Mouse (Mus musculus) hindbrain, embryonic 14.5 days (tissue): ENCODE measurements around the gene Mgst3. TPM values are rescaled to one million over a fixed set of nuclear protein-coding genes. Genes with fewer than 3 reads are reported as not detected.

Experiments
- ATAC-seq: fragments of 200-750 bp; cut with Nextera tagmentation; 2 replicates; pipeline ENCODE4 v1.8.0; 2017; ENCODE audit warnings: moderate number of reproducible peaks, mild to moderate bottlenecking, moderate TSS enrichment, moderate library complexity; ENCODE audit not compliant: low FRiP score
- DNase-seq: peaks from one replicate; pipeline ENCODE4 v3.0.0-alpha.2; 2015; ENCODE audit warnings: low spot score
- H3K27ac ChIP-seq: fragments of 300-500 bp; sonication (generic); 2 replicates; pipeline ENCODE4 v1.5.1; 2014; ENCODE audit warnings: mild to moderate bottlenecking, moderate library complexity
- H3K27me3 ChIP-seq: fragments of 300-500 bp; sonication (generic); 2 replicates; pipeline ENCODE4 v1.6.1; 2014; ENCODE audit warnings: mild to moderate bottlenecking, low read length, mixed read lengths; ENCODE audit not compliant: control insufficient read depth, insufficient read depth
- H3K36me3 ChIP-seq: fragments of 300-500 bp; sonication (generic); replicated peaks from 2 replicates; pipeline ENCODE4 v1.6.1; 2014; ENCODE audit not compliant: control insufficient read depth, insufficient read depth
- H3K4me1 ChIP-seq: fragments of 300-500 bp; sonication (generic); replicated peaks from 2 replicates; pipeline ENCODE4 v1.6.1; 2014; ENCODE audit warnings: antibody characterized with exemption, low read length, mixed read lengths; ENCODE audit not compliant: control insufficient read depth, insufficient read depth
- H3K4me2 ChIP-seq: fragments of 300-500 bp; sonication (generic); replicated peaks from 2 replicates; pipeline ENCODE4 v1.6.1; 2014; ENCODE audit warnings: mild to moderate bottlenecking, moderate library complexity
- H3K4me3 ChIP-seq: fragments of 300-500 bp; sonication (generic); replicated peaks from 2 replicates; pipeline ENCODE4 v1.5.1; 2014; ENCODE audit warnings: mild to moderate bottlenecking, low read length
- H3K9ac ChIP-seq: fragments of 300-500 bp; sonication (generic); 2 replicates; pipeline ENCODE4 v1.6.1; 2014
- H3K9me3 ChIP-seq: fragments of 300-500 bp; sonication (generic); 2 replicates; pipeline ENCODE4 v1.6.1; 2016; ENCODE audit warnings: low read length; ENCODE audit not compliant: control insufficient read depth
- WGBS: fragments of 180-500 bp; shearing (Covaris S2); extraction: QIAGEN DNeasy Blood & Tissue Kit; methylation state at CpG from one replicate; pipeline ENCODE4 v1.1.7; 2014; 5-methylcytosine and 5-hydroxymethylcytosine counted together
- microRNA-seq: library from miRNA; unstranded; fragments of <30 nt; microRNA quantifications from one replicate; pipeline ENCODE4, GENCODE M21; 2016
- polyA plus RNA-seq: library from polyadenylated mRNA; unstranded; fragments of >200 nt; fragmentation: Nextera tagmentation; extraction: Ambion mirVana; gene quantifications from 2 replicates; pipeline ENCODE4 v1.2.1, GENCODE M21; 2014

Mgst3 gene
- polyA plus RNA-seq, 1 experiment from 2014 or later: 189 TPM

GRCm38 (mm10) chr1:167339177-167339781 is 54.4 kb downstream of the Mgst3 start:
- no peak overlapping the region for H3K27ac ChIP-seq
- ATAC-seq (peak; percentile 32; the same call in 1 of the 2 replicates), DNase-seq (peak; percentile 30)
- H3K36me3 ChIP-seq: no peaks in the 10 kb centered on the region
- peaks cover 4% of the 10 kb centered on the region for H3K27me3 ChIP-seq
- no peak overlapping the region for H3K4me3 ChIP-seq
- no peak overlapping the region for H3K9ac ChIP-seq
- whole genome bisulfite sequencing: 75% methylated on average over 7 of the region's 9 CpGs
- H3K9me3 ChIP-seq: no peaks in the 10 kb centered on the region
- 0 out of 2 replicates have a peak, but pooled peaks cover 4% of the 10 kb centered on the region for H3K4me1 ChIP-seq
- no peak overlapping the region for H3K4me2 ChIP-seq

GRCm38 (mm10) chr1:167337463-167338095 is 56.1 kb downstream of the Mgst3 start:
- Histone ChIP-seq H3K4me2 (no peak overlapping the region), H3K36me3 (peaks cover 15% of the 10 kb centered on the region), H3K27me3 (peaks cover 4% of the 10 kb centered on the region), H3K9ac (no peak overlapping the region), H3K9me3 (no peaks in the 10 kb centered on the region), H3K4me3 (no peak overlapping the region), H3K27ac (no peak overlapping the region), H3K4me1 (0 out of 2 replicates have a peak, but pooled peaks cover 4% of the 10 kb centered on the region)
- 21% methylated on average over 12 of the region's 12 CpGs for WGBS
- ATAC-seq (no peak), DNase-seq (peak; percentile 94)

GRCm38 (mm10) chr1:167336398-167336797 is 57.2 kb downstream of the Mgst3 start:
- WGBS: 91% methylated on average over 3 of the region's 3 CpGs
- no peak for ATAC-seq
- no peak overlapping the region for H3K4me3 ChIP-seq

GRCm38 (mm10) chr1:167331106-167331505 is 62.5 kb downstream of the Mgst3 start:
- DNase-seq (no peak), ATAC-seq (no peak)
- H3K9me3 ChIP-seq: no peaks in the 10 kb centered on the region
- no peak overlapping the region for H3K27ac ChIP-seq
- H3K4me2 ChIP-seq: no peak overlapping the region
- peaks cover 64% of the 10 kb centered on the region for H3K36me3 ChIP-seq
- H3K27me3 ChIP-seq: no peaks in the 10 kb centered on the region
- 94% methylated on average over 8 of the region's 8 CpGs for WGBS
- H3K9ac ChIP-seq: no peak overlapping the region
- no peak overlapping the region for H3K4me3 ChIP-seq
- H3K4me1 ChIP-seq: no peaks in the 10 kb centered on the region

More at GRCm38 (mm10) chr1:167336398-167336797, 57.2 kb downstream of the Mgst3 start:
- H3K4me2 ChIP-seq: no peak overlapping the region
- no peak overlapping the region for H3K9ac ChIP-seq
- DNase-seq: no peak
- no peaks in the 10 kb centered on the region for H3K9me3 ChIP-seq
- H3K27me3 ChIP-seq: peaks cover 4% of the 10 kb centered on the region
- 0 out of 2 replicates have a peak, but pooled peaks cover 4% of the 10 kb centered on the region for H3K4me1 ChIP-seq
- peaks cover 26% of the 10 kb centered on the region for H3K36me3 ChIP-seq
- H3K27ac ChIP-seq: no peak overlapping the region

GRCm38 (mm10) chr1:167328776-167329175 is 64.9 kb downstream of the Mgst3 start:
- no peaks in the 10 kb centered on the region for H3K9me3 ChIP-seq
- peaks cover 73% of the 10 kb centered on the region for H3K36me3 ChIP-seq
- DNase-seq (no peak), ATAC-seq (no peak)
- H3K27me3 ChIP-seq: no peaks in the 10 kb centered on the region
- no peaks in the 10 kb centered on the region for H3K4me1 ChIP-seq
- 89% methylated on average over 6 of the region's 6 CpGs for WGBS
- no peak overlapping the region for H3K27ac ChIP-seq
- H3K4me2 ChIP-seq: no peak overlapping the region
- H3K9ac ChIP-seq: no peak overlapping the region
- no peak overlapping the region for H3K4me3 ChIP-seq

Small RNA genes within 50 kb of the gene (microRNA-seq; reads per million reads assigned to microRNA genes)
- not detected for gene Gm25911

Other genes starting within 250 kb of the Mgst3 start
- 48.8 and 49.6 TPM in 2 replicates for gene Uck2, start 108.5 kb downstream of the Mgst3 start, polyA plus RNA-seq
- 67.8 and 72.0 TPM in 2 replicates for gene Tmco1, start 85.5 kb downstream of the Mgst3 start, polyA plus RNA-seq
- 32.3 and 36.4 TPM in 2 replicates for gene Aldh9a1, start 43.9 kb downstream of the Mgst3 start, polyA plus RNA-seq
- gene Lrrc52, start 72.9 kb upstream of the Mgst3 start, polyA plus RNA-seq: not detected in 2 replicates
- 9.3 and 12.7 TPM in 2 replicates for gene Rxrg, start 204.5 kb upstream of the Mgst3 start, polyA plus RNA-seq